Mouse (Mus musculus) adrenal gland, postnatal 10 days (tissue): ENCODE measurements around the gene Slc25a21. TPM values are rescaled to one million over a fixed set of nuclear protein-coding genes. Genes with fewer than 3 reads are reported as not detected.

Experiments used
- DNase-seq: peaks from one replicate; pipeline ENCODE4 v3.0.0; 2021; ENCODE audit warnings: mixed read lengths
- total RNA-seq, 2 experiments: library from RNA; stranded (reverse); gene quantifications; 2 replicates each; pipeline ENCODE4 v1.2.3; 2021

The Slc25a21 gene
- total RNA-seq, 2 experiments from 2014 or later = 1.9 to 2.1 TPM

DNA sequence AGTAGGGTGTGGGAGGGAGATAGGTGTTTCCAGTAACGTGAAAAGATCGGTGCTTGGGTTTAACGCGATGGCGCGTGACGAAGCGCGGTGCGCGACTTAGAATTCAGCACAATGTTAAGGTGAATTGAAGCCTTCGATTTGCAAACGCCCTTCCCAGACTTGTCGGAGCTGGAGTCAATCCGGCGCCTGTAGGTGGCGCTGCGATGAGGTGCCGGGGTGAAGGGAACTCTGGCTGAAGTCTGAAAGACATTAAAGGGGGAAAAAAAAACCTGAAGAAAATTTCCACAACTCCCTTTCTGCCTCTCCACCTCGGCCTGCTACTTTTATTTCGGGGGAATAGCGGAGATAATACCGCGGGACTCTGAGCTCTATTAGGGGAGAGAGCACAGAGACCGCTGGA is 507.5 kb downstream of the Slc25a21 start:
- peak; percentile 46 for DNase-seq

DNA sequence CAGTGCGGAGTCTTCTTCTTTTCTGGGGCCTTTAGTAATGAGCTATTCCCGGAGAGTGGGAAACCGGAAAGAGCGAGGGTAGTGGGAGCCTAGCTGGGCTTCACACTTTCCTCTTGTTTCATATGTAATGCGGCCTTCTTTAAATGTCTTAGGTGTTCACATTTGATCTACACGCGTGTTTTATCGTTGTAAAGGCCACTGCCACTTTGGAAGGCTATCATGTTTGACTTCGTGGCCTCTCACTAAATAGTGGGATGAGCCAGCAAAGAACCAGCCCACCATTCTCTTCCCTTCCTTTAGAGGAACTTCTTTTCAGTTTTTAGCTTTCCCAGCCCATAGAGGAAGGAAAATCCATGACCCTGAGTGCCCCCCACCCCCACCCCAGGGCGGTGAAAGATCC is 507.9 kb downstream of the Slc25a21 start:
- DNase-seq = no peak

DNA sequence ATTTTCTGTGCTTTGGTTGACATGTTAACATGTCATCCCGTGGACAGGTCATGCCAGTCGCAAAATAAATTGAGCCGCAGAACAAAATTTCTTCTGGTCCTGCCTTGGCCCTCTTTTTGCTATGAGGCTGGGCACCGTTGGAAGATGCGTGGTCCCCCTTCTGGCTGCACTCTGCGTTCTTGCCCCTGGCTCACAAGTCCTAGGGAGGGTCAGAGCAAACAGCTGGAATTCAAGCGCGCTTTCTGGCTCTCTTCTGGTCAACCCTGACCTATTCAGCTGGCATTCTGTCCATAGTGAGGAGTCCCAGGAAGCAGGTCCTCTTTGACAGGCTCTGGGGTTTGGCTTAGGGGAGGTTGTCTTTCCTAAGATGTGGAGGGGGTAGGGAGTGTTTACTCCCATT is 508.4 kb downstream of the Slc25a21 start:
- DNase-seq = no peak

DNA sequence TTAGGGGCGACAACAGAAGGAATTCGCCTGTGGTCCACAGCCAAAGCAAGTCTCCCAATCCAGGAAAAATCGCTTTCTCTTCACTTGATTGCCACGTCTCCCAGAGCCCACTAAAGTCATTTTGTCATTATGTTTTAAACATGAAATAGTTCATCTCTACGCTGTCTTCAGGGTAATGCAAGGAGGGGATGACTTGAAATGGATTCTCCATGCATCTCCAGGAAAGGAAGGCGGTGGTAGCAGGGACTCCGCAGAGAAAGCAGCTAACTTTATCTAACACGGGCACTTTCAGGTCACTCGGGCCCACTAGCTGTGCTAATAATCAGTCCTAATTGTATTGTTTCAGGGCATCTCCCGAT is 508.8 kb downstream of the Slc25a21 start:
- no peak for DNase-seq

DNA sequence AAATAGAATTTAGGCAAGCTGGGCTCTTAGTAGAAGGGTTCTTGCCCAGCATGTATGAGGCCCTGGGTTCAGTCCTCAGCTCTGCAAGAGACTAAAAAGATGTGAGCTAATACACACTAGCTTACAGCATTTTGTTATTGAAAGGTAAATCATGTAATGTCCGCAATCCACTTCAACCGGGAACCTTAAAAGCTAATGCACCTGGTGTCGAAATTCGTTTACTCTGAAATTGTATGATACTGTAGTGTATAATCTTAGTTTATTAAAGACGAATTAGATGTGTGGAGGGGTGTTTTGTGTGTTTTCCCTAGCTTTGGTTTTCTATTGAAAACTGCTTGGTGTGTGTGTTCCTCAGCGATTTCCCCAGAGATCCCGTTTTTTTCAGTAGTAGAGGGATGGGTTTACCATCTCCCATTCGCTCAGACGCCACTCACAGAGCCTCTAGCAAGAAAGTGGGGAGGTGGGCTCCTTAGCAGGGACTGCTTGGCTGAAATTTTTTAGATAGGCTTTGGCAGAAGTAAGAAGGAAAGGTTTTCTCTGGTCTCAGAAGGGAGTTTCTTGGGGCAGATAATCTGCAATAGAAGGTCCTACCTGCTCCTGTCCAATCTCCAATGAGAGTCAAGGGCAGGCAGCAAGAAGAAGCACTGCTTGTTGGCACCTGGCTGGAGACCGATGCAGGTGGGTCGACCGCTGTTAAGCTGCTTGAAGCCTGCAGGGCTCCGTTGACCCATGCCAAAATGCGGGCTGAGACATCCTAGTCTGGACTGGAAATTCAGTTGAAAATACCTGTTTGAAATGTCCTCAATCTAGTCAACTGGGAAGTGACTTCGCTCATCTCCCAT is 509.4 kb downstream of the Slc25a21 start:
- DNase-seq = no peak

DNA sequence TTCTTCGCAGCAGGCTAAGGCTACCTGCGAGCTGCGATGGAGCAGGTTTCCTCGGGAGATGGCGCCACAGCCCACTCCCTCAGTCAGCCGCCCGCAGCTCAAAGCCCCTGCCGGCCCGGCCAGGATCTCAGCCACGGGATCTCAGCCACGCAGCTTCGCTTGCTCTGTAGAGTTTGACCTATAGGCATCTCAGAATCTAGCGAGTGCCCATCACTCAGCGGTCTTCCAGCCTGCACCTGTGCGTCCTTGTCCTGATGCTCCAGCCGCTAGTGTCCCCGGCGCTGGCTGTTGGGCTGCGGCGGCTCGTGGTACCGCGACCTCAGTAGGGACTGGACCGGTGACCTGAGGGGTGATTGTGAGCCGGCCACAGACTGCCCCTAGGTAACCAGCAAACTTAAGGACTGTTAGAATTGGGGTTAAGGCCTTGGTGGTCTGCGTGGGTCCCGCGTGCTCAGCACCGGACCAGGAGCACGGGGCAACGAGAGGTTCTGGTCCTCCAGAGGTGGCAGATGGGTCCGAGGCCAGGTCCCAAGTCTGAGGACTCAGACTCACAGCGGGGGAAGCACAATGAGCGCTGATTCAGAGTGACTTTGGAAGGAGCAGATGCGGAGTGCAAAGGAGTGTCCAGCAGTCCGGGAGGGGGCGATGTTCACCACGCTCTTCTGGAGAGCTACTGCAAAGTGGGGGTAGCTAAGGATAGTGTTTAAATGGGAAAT is 516.0 kb downstream of the Slc25a21 start:
- peak; percentile 51 for DNase-seq

DNA sequence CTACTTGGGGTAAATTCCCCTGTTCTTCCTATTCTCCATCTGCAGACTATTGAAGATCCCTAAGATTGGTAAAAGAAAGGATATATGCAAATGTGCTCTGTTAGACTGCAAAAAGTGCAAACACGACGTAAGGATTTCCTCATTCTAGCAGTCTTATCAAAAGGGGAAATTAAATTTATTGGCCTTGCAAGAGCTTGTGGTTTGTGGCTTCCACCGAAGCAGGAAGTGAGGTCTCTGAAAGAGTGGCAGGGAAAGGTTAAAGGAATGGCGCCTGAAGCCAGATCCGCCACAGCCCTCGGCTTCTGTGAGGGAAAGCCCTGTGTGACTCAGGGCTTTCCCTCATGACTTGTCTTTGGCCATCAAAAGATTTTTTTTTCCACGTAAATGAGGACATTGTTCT is 519.7 kb downstream of the Slc25a21 start:
- no peak for DNase-seq

DNA sequence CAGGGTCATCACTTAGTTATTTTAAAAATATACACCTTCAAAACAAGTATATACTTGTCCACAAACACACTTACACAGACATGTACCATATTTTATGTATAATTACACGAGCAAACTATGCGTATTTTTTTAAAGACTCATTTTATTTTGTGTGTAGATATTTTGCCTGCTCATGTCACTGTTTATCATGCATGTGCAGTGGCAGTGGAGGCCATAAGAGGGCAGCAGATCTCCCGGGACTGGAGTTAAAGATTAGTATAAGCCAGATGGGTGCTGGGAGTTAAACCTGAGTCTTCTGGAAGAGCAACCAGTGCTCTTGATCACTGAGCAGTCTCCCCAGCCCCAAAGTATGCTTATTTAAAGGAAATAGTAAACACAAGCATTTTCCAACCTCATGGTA is 522.5 kb downstream of the Slc25a21 start:
- DNase-seq = peak; percentile 35

DNA sequence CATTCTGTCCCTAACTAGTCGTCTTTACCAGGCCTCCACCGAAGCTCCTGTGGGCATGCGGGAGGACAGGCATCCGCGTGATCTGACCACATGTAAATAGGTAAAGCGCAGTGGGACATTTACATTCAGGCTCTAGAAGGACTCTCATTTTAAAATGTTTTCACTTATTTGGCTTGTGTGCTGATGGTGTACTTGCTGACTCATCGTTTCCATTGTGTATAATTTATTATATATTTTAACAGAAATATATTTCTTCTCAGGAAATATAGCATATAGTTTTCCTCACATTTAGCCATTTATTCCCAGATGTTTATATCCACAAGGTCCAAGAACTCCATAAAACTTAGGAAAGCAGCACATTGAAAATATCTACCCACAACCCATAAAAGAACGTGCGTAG is 526.5 kb downstream of the Slc25a21 start:
- no peak for DNase-seq

DNA sequence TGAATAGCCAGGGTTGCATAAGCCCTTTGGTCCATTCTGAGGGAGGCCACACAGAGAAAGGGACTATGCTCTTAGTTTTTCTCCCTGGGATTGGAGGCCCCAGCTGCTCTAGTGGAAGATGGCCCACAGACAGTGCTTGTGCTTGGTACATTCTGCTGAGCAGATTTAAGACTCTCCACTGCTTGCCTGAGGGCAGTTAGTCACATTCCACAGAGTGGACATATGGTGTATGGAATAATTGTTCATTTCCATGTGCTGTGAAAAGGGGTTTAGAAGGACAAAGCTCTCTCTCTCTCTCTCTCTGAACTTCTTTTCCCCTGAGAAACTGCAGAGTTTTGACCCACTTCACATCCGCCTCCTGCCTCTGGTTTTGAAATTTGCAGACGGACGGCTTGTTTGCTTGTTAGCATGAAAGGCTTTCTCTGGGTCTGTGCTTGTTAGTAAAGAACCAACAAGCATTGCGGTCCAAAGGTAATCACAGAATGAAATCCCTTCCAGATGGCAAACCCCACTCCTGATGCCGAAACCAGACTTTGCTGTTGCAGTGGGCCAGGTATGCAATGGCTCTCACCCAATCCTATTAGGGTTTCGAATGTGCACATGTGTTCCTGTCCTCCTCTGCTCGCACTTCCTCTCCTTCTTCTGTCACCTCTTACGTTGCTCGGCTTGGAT is 527.7 kb downstream of the Slc25a21 start:
- DNase-seq = no peak

Other genes starting within 250 kb of the Slc25a21 start
- 10 to 100 TPM; 33.5 to 34.6 TPM for gene Prps1l3, start 32.9 kb upstream of the Slc25a21 start, total RNA-seq
- 10 to 100 TPM in 1 of 2 experiments, 1 to 10 TPM in 1; 9.1 to 11.5 TPM for gene Mipol1, start 33.0 kb upstream of the Slc25a21 start, total RNA-seq